Mouse (Mus musculus): Measurements from ENCODE around the gene Il22ra1. TPM values are rescaled to one million over a fixed set of nuclear protein-coding genes. Genes with fewer than 3 reads are reported as not detected.
"Not testable (repeated sequence)": the region's sequence is repeated elsewhere in the genome, so short reads cannot be mapped to it uniquely, and the experiment has no call there.

Il22ra1 gene
- polyA plus RNA-seq, 1 experiment: 171 TPM

- Histone ChIP-seq H3K36me3 (ENCODE audit: control insufficient read depth, insufficient read depth, low read length) (peaks cover 17% of the 10 kb centered on the region), H3K27me3 (ENCODE audit: control insufficient read depth, insufficient read depth, low read length) (no peaks in the 10 kb centered on the region), H3K27ac (ENCODE audit: insufficient read depth, low read depth, low read length) (no peak overlapping the region), H3K4me3 (ENCODE audit: low read depth, low read length) (peak overlapping the region; percentile 42), H3K4me1 (ENCODE audit: control insufficient read depth, insufficient read depth, insufficient read length, low read length) (peaks cover 32% of the 10 kb centered on the region)
- TF ChIP-seq POLR2A (IDR thresholded peaks at IDR 0.05; ENCODE audit: low read depth, low read length): no peak
- TF ChIP-seq CTCF (IDR thresholded peaks at IDR 0.05; ENCODE audit: extremely low read depth, insufficient read length, insufficient replicate concordance, low read depth, low read length): peak; percentile 100
- 3% methylated on average over 8 of the region's 8 CpGs for WGBS
Measured at GRCm38 (mm10) chr4:135709072-135709564, 18.9 kb upstream of the Il22ra1 start.

GRCm38 (mm10) chr4:135709621-135710020, 18.4 kb upstream of the Il22ra1 start:
- Histone ChIP-seq H3K4me1 (ENCODE audit: control insufficient read depth, insufficient read depth, insufficient read length, low read length) (peaks cover 29% of the 10 kb centered on the region), H3K27me3 (ENCODE audit: control insufficient read depth, insufficient read depth, low read length) (no peaks in the 10 kb centered on the region), H3K27ac (ENCODE audit: insufficient read depth, low read depth, low read length) (no peak overlapping the region), H3K36me3 (ENCODE audit: control insufficient read depth, insufficient read depth, low read length) (peaks cover 16% of the 10 kb centered on the region), H3K4me3 (ENCODE audit: low read depth, low read length) (no peak overlapping the region)
- TF ChIP-seq POLR2A (IDR thresholded peaks at IDR 0.05; ENCODE audit: low read depth, low read length) (no peak), CTCF (IDR thresholded peaks at IDR 0.05; ENCODE audit: extremely low read depth, insufficient read length, insufficient replicate concordance, low read depth, low read length) (no peak)
- 81% methylated on average over 11 of the region's 11 CpGs for WGBS

GRCm38 (mm10) chr4:135710392-135710791, 17.6 kb upstream of the Il22ra1 start:
- H3K4me1 ChIP-seq (ENCODE audit: control insufficient read depth, insufficient read depth, insufficient read length, low read length): peaks cover 25% of the 10 kb centered on the region
- H3K4me3 ChIP-seq (ENCODE audit: low read depth, low read length): no peak overlapping the region
- no peaks in the 10 kb centered on the region for H3K27me3 ChIP-seq (ENCODE audit: control insufficient read depth, insufficient read depth, low read length)
- peaks cover 9% of the 10 kb centered on the region for H3K36me3 ChIP-seq (ENCODE audit: control insufficient read depth, insufficient read depth, low read length)
- 63% methylated on average over 3 of the region's 3 CpGs for WGBS
- no peak for TF ChIP-seq CTCF (IDR thresholded peaks at IDR 0.05; ENCODE audit: extremely low read depth, insufficient read length, insufficient replicate concordance, low read depth, low read length)
- H3K27ac ChIP-seq (ENCODE audit: insufficient read depth, low read depth, low read length): no peak overlapping the region

- no peaks in the 10 kb centered on the region for H3K36me3 ChIP-seq (ENCODE audit: control insufficient read depth, insufficient read depth, low read length)
- H3K4me1 ChIP-seq (ENCODE audit: control insufficient read depth, insufficient read depth, insufficient read length, low read length): peaks cover 16% of the 10 kb centered on the region; the same call in 1 of the 2 replicates
- H3K27ac ChIP-seq (ENCODE audit: insufficient read depth, low read depth, low read length): no peak overlapping the region
- H3K4me3 ChIP-seq (ENCODE audit: low read depth, low read length): no peak overlapping the region
- 55% methylated on average over 8 of the region's 8 CpGs for WGBS
- TF ChIP-seq CTCF (IDR thresholded peaks at IDR 0.05; ENCODE audit: extremely low read depth, insufficient read length, insufficient replicate concordance, low read depth, low read length) (no peak), POLR2A (IDR thresholded peaks at IDR 0.05; ENCODE audit: low read depth, low read length) (no peak)
- H3K27me3 ChIP-seq (ENCODE audit: control insufficient read depth, insufficient read depth, low read length): no peaks in the 10 kb centered on the region
Measured at GRCm38 (mm10) chr4:135714776-135715175, 13.2 kb upstream of the Il22ra1 start.

GRCm38 (mm10) chr4:135716438-135716837, 11.5 kb upstream of the Il22ra1 start:
- H3K27ac ChIP-seq (ENCODE audit: insufficient read depth, low read depth, low read length); H3K4me3 ChIP-seq (ENCODE audit: low read depth, low read length); H3K27me3 ChIP-seq (ENCODE audit: control insufficient read depth, insufficient read depth, low read length); H3K36me3 ChIP-seq (ENCODE audit: control insufficient read depth, insufficient read depth, low read length): not testable (repeated sequence)
- 99% methylated on average over 11 of the region's 11 CpGs for WGBS
- peaks cover 13% of the 10 kb centered on the region; the same call in 1 of the 2 replicates for H3K4me1 ChIP-seq (ENCODE audit: control insufficient read depth, insufficient read depth, insufficient read length, low read length)

- 76% methylated on average over 17 of the region's 17 CpGs for WGBS
- Histone ChIP-seq H3K4me1 (ENCODE audit: control insufficient read depth, insufficient read depth, insufficient read length, low read length) (peaks cover 12% of the 10 kb centered on the region), H3K36me3 (ENCODE audit: control insufficient read depth, insufficient read depth, low read length) (no peaks in the 10 kb centered on the region), H3K27ac (ENCODE audit: insufficient read depth, low read depth, low read length) (no peak overlapping the region), H3K27me3 (ENCODE audit: control insufficient read depth, insufficient read depth, low read length) (no peaks in the 10 kb centered on the region), H3K4me3 (ENCODE audit: low read depth, low read length) (no peak overlapping the region)
- no peak for TF ChIP-seq POLR2A (IDR thresholded peaks at IDR 0.05; ENCODE audit: low read depth, low read length)
- TF ChIP-seq CTCF (IDR thresholded peaks at IDR 0.05; ENCODE audit: extremely low read depth, insufficient read length, insufficient replicate concordance, low read depth, low read length): no peak
Measured at GRCm38 (mm10) chr4:135722540-135723290, 5.3 kb upstream of the Il22ra1 start.

- WGBS: 20% methylated on average over 11 of the region's 11 CpGs
- Histone ChIP-seq H3K4me3 (ENCODE audit: low read depth, low read length) (no peak overlapping the region), H3K36me3 (ENCODE audit: control insufficient read depth, insufficient read depth, low read length) (peaks cover 2% of the 10 kb centered on the region; the same call in 1 of the 2 replicates), H3K4me1 (ENCODE audit: control insufficient read depth, insufficient read depth, insufficient read length, low read length) (peaks cover 12% of the 10 kb centered on the region), H3K27me3 (ENCODE audit: control insufficient read depth, insufficient read depth, low read length) (no peaks in the 10 kb centered on the region), H3K27ac (ENCODE audit: insufficient read depth, low read depth, low read length) (peak overlapping the region; percentile 78; the same call in 1 of the 2 replicates)
- TF ChIP-seq CTCF (IDR thresholded peaks at IDR 0.05; ENCODE audit: extremely low read depth, insufficient read length, insufficient replicate concordance, low read depth, low read length): no peak
- no peak for TF ChIP-seq POLR2A (IDR thresholded peaks at IDR 0.05; ENCODE audit: low read depth, low read length)
Measured at GRCm38 (mm10) chr4:135726416-135726815, 1.6 kb upstream of the Il22ra1 start.
